Mouse (Mus musculus): ENCODE results near the gene Tecpr2.
A peak's percentile ranks its signal among the peaks of the same experiment; 100 is the strongest.

Gene Tecpr2

GRCm38 (mm10) chr12:110861256-110861655 is 27.8 kb upstream of the Tecpr2 start:
- DNase-seq (ENCODE audit: low read depth in 2 of 2, low spot score in 2 of 2): peak in 1 of 2 experiments; percentile 30

GRCm38 (mm10) chr12:110864008-110864407 is 25.1 kb upstream of the Tecpr2 start:
- DNase-seq (ENCODE audit: low read depth in 2 of 2, low spot score in 2 of 2): no peak

- no peak for DNase-seq (ENCODE audit: low read depth in 2 of 2, low spot score in 2 of 2)
Observed at GRCm38 (mm10) chr12:110865571-110865970, 23.5 kb upstream of the Tecpr2 start.

GRCm38 (mm10) chr12:110865989-110866388 is 23.1 kb upstream of the Tecpr2 start:
- DNase-seq (ENCODE audit: low read depth in 2 of 2, low spot score in 2 of 2): no peak

- no peak for DNase-seq (ENCODE audit: low read depth in 2 of 2, low spot score in 2 of 2)
Observed at GRCm38 (mm10) chr12:110870107-110870506, 19.0 kb upstream of the Tecpr2 start.

GRCm38 (mm10) chr12:110871247-110871646 is 17.8 kb upstream of the Tecpr2 start:
- DNase-seq (ENCODE audit: low read depth in 2 of 2, low spot score in 2 of 2): no peak

- no peak for DNase-seq (ENCODE audit: low read depth in 2 of 2, low spot score in 2 of 2)
Observed at GRCm38 (mm10) chr12:110875351-110875750, 13.7 kb upstream of the Tecpr2 start.

GRCm38 (mm10) chr12:110882291-110882690 is 6.8 kb upstream of the Tecpr2 start:
- DNase-seq (ENCODE audit: low read depth in 2 of 2, low spot score in 2 of 2): no peak

GRCm38 (mm10) chr12:110885251-110885650 is 3.8 kb upstream of the Tecpr2 start:
- DNase-seq (ENCODE audit: low read depth in 2 of 2, low spot score in 2 of 2): no peak

- DNase-seq (ENCODE audit: low read depth in 2 of 2, low spot score in 2 of 2): no peak
Observed at GRCm38 (mm10) chr12:110888106-110888505, 958 bp upstream of the Tecpr2 start.

- no peak for DNase-seq (ENCODE audit: low read depth in 2 of 2, low spot score in 2 of 2)
Observed at GRCm38 (mm10) chr12:110888606-110889005, 458 bp upstream of the Tecpr2 start.

GRCm38 (mm10) chr12:110891887-110892286 is 2.8 kb downstream of the Tecpr2 start:
- no peak for DNase-seq (ENCODE audit: low read depth in 2 of 2, low spot score in 2 of 2)

GRCm38 (mm10) chr12:110902106-110902505 is 13.0 kb downstream of the Tecpr2 start:
- no peak for DNase-seq (ENCODE audit: low read depth in 2 of 2, low spot score in 2 of 2)

GRCm38 (mm10) chr12:110903536-110903935 is 14.5 kb downstream of the Tecpr2 start:
- peak in 1 of 2 experiments; percentile 17 for DNase-seq (ENCODE audit: low read depth in 2 of 2, low spot score in 2 of 2)

GRCm38 (mm10) chr12:110907845-110908244 is 18.8 kb downstream of the Tecpr2 start:
- DNase-seq (ENCODE audit: low read depth in 2 of 2, low spot score in 2 of 2): no peak

- no peak for DNase-seq (ENCODE audit: low read depth in 2 of 2, low spot score in 2 of 2)
Observed at GRCm38 (mm10) chr12:110909962-110910361, 20.9 kb downstream of the Tecpr2 start.

GRCm38 (mm10) chr12:110915761-110916160 is 26.7 kb downstream of the Tecpr2 start:
- DNase-seq (ENCODE audit: low read depth in 2 of 2, low spot score in 2 of 2): no peak

GRCm38 (mm10) chr12:110920254-110920653 is 31.2 kb downstream of the Tecpr2 start:
- DNase-seq (ENCODE audit: low read depth in 2 of 2, low spot score in 2 of 2): no peak

- no peak for DNase-seq (ENCODE audit: low read depth in 2 of 2, low spot score in 2 of 2)
Observed at GRCm38 (mm10) chr12:110921572-110921971, 32.5 kb downstream of the Tecpr2 start.

GRCm38 (mm10) chr12:110932820-110933219 is 43.8 kb downstream of the Tecpr2 start:
- DNase-seq (ENCODE audit: low read depth in 2 of 2, low spot score in 2 of 2): no peak

- peak; percentile 3 to 17 for DNase-seq (ENCODE audit: low read depth in 2 of 2, low spot score in 2 of 2)
Observed at GRCm38 (mm10) chr12:110935983-110936620, 47.0 kb downstream of the Tecpr2 start.

GRCm38 (mm10) chr12:110937496-110937895 is 48.4 kb downstream of the Tecpr2 start:
- DNase-seq (ENCODE audit: low read depth in 2 of 2, low spot score in 2 of 2): no peak

GRCm38 (mm10) chr12:110939385-110939784 is 50.3 kb downstream of the Tecpr2 start:
- DNase-seq (ENCODE audit: low read depth in 2 of 2, low spot score in 2 of 2): no peak

Measured in CD8-positive naive resting alpha-beta T cell, adult 2 months (primary cell).